Mouse (Mus musculus): ENCODE data around the gene Tnn. TPM values are rescaled to one million over a fixed set of nuclear protein-coding genes. Genes with fewer than 3 reads are reported as not detected.
A peak's percentile ranks its signal among the peaks of the same experiment; 100 is the strongest.

Gene Tnn
- polyA plus RNA-seq, 2 experiments from 2014 or later = 0.07 to 0.13 TPM

- peak; percentile 68 for ATAC-seq
Observed at GRCm38 (mm10) chr1:160080800-160081436, 72.5 kb downstream of the Tnn start.

GRCm38 (mm10) chr1:160078882-160079661 lies 74.3 kb downstream of the Tnn start:
- ATAC-seq = peak; percentile 74

DNA sequence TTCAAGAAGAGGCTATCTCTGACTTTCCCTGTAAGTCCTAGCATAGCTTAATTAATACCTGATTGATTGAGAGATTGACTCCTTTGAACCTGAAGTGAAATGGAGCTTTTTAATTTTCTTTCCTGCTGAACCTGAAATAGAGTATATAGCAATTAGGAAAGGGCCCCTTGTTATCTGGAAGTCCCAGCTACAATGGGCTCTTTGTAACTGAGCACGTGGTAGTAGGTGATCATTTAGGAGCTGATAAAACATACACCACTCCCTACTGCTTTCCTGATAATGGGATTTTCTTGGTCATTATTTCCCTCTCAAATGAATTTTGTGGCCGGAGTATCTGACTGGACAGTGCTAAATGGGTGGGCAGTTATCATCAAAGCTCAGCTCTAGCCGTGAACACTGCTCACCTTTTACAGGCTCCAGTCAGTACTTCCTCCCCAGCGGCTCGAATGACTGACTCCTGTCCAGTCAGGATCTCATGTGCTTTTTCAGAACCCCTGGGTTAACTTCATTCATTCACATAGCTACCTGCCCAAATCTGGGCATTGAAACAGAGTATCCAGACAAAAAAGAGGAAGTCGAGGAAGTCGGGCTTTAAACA lies 88.7 kb downstream of the Tnn start:
- ATAC-seq = no peak

DNA sequence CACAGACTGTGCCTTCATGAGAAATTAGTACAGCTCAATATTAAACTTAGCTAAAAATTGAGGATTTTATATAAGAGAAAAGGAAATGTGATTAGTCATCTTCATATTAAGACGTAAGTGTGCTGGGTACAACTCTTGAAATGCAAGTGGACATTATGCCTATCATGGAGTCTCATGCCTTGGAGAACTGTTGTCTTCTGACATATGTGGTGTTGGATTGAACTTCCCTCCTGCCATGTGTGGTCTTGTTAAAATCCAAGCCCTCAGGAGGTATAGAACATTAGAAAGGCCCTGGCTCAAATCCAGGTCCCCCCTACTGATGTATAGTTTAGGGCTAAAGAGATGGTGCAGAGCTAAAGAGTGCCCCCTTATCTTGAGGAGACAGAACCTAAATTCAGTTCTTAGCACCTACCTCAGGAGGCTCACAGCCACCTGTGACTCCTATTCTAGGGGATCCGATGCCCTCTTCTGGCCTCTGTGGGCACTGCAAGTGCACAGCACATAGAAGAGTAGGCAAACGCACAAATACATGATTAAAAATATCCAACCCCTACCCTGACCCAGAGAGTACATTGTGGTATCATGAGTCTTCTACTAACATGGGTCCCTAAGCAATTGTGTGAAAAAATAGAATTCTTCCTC lies 91.5 kb downstream of the Tnn start:
- peak; percentile 47 for ATAC-seq

DNA sequence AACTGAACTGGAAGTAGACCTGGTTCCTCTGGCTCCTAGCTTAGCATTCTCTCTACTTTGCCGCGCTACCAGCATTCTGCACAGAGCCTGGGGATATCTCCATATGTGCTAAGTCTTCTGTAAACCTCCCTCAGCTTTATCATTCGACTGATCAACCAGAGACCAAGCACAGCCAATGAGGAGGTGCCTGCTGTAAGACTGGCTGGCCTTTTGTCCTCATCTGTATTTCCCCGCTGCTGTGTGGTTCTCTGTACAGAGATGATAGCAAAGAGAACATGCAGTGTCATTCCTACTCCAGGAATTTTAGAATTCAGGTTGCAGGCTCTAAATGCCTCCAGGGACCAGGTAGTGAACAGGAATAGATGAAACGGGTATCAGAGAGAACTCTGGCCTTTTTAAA lies 92.1 kb downstream of the Tnn start:
- peak; percentile 53 for ATAC-seq

DNA sequence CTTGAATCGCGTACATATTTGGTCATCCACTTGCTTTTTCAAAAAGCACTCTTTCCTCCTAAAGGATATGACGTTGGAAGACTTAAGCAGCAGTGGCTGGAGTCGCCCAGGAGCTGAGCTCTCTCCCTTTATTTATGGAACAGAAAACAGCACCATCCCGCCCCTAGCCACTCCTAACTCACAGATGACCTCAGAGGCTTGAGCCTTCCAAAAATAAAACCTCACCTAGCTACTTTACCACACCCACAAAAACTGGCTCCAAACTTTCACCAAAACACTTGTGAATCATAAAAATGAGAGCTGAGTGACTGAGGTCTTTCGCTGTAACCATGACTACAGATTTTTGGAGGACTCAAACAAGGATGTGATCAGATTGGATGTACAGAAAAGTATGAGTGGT lies 92.8 kb downstream of the Tnn start:
- ATAC-seq = peak; percentile 21

DNA sequence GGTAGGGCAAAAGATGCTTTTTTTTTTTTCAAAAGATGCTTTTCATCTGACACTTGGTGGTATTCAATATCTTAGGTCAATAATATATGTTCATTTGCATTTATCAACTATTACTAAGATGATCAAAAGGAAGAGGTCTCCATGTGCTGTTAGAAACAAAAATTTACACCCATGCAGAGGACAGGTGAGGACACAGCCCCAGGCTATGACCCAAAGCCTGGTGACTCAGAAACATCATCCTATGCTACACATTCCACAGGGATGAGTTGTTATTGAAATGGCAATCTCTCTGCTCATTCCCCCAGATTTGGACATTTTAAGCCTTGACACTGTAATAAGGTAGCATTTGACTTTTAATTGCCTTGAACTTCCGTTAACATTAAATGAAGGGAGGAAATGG lies 93.5 kb downstream of the Tnn start:
- no peak for ATAC-seq

- no peak for ATAC-seq
Observed at GRCm38 (mm10) chr1:160057657-160058056, 95.7 kb downstream of the Tnn start.

DNA sequence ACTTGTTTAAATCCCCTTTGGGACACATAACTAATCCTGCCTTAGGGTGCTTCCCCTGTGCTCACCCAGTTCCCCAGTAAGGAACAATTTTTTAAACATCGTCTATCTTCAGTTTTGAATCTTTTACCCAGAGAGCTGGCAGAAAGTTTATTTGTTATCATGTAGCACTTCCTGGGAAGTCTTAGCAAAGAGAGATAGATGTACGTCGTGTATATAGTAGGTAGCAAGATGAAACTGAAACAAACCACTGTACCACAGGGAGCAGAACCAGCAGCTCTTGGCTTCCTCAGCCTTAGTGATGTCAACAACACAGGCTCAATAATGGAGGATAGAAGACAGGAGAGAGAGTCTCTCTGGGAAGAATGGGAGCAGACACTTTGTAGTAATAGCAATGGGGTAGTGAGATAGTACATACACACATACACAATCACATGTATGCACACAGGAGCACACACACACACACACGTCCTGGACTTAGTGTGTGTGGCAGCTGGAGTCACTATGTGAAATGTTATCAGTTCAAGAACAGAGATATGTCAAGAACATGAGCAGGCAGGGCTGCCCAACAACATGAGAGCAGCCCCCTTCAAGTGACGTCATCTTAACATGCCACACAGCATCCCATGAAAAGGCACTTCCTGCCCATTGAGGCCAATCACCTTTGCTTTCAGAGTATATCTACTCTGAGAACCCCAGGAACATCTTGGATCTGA lies 98.9 kb downstream of the Tnn start:
- ATAC-seq = peak; percentile 62

DNA sequence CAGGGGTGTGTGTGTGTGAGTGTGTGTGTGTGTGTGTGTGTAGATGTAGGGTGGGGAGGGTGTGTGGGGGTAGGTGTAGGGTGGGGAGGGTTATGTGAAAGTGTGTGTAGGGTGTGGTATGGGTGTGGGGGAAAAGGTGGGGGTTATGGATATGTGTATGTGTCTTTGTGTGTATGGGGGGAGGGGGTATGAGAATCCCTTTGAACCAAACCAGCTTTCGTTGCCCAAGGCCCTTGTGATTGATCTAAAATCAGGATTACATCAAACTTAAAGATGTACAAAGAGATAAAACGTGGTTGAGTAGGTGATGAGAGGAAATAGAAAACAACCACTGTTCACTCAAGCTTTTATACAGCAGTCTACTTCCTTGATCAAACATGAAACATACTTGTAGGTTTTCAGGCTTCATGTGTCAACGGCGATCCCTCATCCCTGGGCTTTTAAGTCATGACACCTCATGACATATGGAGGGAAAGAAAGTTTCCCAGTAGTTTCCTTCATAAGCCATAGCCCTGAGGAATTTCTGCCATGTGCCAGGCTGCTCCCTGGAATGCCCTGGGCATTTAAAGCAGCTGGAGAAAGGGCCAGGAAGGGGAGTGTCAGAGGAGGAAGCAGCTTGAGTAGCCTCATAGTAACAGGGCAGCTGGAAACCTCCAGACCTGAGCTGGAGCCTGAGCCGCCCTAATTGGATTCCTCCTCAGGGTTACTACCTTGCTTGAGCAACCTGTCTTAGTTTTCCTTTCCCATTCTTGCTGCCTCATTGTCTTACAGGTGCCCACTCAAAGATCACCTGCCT lies 99.7 kb downstream of the Tnn start:
- peak; percentile 68 for ATAC-seq

DNA sequence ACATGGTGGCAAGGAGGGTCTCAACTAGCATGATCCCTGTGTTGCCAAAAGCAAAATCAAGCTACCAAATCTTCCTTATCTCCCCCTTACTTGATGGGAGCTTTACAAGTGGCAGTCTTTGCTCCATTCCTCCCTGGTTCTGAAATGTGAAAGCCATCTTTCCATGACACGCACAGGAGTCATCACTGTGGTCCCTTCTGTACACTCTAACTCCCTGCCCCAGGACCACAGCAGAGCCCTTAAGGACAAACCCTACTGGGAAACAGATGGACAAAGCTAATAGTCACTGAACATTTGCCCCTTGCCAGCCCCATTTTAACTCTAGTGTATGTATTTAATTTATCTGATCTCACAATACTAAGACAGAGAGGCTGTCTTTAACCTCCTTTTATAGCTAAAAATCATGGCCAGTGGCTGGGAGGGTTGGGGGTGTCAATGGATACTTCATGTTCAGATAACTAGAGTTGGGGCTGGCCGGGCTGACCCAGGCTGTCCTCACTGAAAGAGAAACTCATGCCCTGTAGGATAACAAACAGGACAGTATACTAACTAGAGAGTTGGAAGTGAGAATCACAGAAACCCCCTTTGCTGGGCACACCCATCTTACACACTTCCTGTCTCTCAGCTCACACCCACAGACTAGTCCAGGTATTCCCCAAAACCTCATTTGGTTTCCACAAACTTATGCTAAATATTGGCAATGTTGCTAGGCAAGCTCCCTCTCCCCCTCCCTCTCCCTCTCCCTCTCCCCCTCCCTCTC lies 100.6 kb downstream of the Tnn start:
- ATAC-seq = peak; percentile 76

- ATAC-seq = no peak
Observed at GRCm38 (mm10) chr1:160050898-160051297, 102.5 kb downstream of the Tnn start.

DNA sequence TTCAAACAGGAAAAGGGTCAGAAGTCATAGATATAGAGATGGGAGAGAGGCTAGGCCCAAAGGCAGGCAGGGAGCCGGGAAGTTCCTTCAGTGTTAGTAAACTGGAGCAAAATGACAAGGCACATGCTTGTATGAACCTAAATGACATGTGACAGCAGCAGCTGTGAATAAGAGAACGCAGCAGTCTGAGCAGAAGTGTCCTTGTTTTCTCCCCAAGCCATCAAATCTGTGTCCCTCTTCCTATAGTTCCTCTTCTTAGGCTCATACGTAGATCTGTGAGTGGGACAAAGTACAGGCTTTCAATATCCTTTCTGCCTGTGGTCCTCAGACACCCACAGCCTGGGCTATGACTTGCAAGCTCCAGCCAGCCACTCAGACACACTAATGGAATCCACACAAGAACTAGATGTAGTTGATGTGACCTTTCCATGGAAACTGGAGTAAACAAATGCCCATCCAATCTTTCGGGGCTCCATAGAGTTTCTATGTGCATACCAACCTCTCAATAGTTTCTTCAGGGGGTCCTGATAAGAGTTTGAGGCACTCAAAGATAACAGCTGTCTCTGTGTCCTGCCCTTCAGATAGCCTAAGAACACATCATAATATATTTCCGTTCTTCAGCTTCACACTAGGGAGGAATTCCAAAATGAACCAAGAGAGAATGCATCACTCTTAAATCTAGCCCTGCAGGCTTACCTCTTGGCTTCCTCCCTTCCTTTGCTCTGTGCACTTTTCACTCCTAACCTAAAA lies 104.1 kb downstream of the Tnn start:
- ATAC-seq = no peak

- ATAC-seq = peak; percentile 21
Observed at GRCm38 (mm10) chr1:160047481-160047931, 105.9 kb downstream of the Tnn start.

DNA sequence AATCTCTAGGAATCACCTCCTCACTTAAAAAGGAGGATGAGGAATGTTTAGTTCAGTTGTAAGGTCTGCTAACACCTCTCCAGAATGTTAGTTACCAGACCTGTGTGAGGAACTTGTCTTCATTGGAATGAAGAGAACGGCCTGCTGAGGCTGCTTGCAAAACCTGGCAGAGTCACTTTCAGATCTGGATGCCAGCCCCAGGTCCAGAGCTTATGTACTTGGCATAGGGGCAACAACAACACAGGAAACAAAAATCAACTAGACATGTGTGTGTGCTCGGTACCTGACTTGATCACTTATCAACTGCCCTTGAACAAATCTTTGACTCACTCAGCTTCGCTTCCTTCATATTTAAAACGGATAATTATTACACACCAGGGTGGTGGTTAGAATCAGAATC lies 106.6 kb downstream of the Tnn start:
- peak; percentile 16 for ATAC-seq

DNA sequence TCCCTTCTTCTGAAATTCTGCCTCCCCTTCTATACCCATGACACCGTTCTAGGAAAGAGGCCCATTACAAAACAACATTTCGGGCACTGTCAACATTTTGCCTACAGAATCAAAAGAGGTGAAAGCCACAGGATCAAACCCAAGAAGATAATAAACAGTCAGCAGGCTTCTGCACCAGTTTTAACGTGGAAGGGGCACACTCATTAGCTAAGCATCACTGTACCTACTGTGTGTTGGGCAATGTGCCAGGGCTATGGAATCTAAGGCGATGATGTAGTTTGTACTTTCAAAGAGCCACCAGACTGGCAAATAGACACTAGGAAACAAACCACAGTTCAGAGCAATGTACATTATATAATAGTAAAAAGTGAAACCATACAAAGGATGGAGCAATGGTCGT lies 107.4 kb downstream of the Tnn start:
- ATAC-seq = no peak

DNA sequence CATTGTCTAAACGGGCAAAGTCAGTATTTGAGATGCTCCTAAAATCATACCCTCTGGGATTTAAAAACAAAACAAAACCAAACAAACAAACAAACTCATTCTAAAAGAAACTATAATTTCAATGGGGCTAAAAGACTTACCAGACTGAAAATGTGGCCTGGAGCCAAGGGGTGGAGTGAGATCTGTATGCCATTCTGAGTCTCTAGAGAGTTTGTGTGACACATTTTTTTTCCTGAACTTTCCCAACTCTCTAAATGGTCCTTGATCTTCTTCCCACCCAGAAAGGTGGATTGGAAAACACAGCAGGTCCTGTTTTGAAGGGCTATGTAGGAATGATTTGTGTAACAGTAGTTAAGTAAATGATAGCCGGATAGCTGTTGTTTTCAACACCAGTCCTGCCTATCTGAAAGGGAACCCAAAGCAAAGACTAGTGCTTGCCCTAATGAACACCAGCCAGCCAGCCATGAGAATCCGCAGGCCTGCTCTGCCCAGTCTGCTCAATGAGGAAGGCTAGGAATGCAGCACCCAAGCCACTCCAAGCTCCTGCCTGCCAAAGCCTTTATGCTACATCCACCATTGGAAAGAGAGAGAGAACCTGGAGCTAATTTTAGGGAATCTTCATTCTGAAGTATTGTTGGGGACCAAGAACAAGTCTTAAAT lies 108.2 kb downstream of the Tnn start:
- no peak for ATAC-seq

DNA sequence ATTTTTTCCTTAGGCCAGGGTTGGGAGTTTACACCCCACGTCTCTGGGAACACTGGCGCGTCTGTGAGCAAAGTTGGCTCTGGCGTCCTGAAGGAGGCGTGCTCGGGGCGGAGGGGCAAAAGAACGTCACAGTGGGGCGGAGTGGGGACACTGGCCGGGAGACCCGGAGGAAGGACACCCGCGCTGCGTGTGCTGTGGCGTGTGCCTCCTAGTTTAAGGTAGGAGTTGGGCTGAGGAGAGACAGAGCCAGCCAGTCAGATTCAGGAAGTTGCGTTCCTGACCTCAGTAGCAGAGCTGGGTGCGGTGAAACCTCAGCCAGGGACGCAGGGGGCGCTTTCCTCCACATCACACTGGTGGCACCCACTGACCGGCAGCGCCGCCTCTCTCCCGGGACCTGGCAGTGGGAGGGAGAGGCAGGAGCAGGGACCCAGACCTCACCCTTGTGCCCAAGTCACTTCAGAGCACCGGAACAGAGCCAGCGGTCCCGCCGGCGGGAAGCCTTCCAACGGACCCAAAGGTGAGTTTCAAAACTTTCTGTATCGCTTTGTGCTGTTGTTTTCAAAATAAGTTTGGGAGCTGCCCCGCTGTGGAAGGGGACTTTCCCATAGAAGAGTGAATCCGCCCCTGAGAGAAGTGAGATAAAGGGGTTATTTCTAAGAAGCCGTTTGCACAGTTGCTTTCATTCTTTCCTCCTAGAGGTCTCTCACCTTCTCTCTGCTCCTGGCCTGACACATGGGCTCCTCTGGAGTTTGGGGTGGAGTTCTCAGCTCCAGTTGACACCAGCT lies 109.0 kb downstream of the Tnn start, which contains the start of gene 4930523C07Rik:
4930523C07Rik (plus strand) TSS at position 146 of the 785 bp plus-strand sequence.
- peak; percentile 68 for ATAC-seq
